Mouse (Mus musculus) midbrain, postnatal 0 days (tissue): ENCODE measurements around the gene Tbc1d2b. TPM values are rescaled to one million over a fixed set of nuclear protein-coding genes. Genes with fewer than 3 reads are reported as not detected.

ENCODE experiments used
- ATAC-seq: fragments of 200-750 bp; cut with Nextera tagmentation; 2 replicates; pipeline ENCODE4 v1.8.0; 2017; ENCODE audit warnings: moderate number of reproducible peaks, mild to moderate bottlenecking, moderate TSS enrichment, moderate library complexity; ENCODE audit not compliant: low FRiP score
- DNase-seq: peaks from one replicate; pipeline ENCODE4 v3.0.0-alpha.2; 2015; ENCODE audit warnings: low spot score
- H3K27ac ChIP-seq: fragments of 300-500 bp; sonication (generic); 2 replicates; pipeline ENCODE4 v1.5.1; 2014; ENCODE audit warnings: low read depth, mild to moderate bottlenecking, low read length, mixed read lengths
- H3K27me3 ChIP-seq: fragments of 300-500 bp; sonication (generic); 2 replicates; pipeline ENCODE4 v1.6.1; 2014; ENCODE audit warnings: low read length, control low read depth, mixed read lengths; ENCODE audit not compliant: insufficient read depth
- H3K36me3 ChIP-seq: fragments of 300-500 bp; sonication (generic); 2 replicates; pipeline ENCODE4 v1.6.1; 2014; ENCODE audit warnings: low read length, control low read depth, mixed read lengths; ENCODE audit not compliant: insufficient read depth
- H3K4me1 ChIP-seq: fragments of 300-500 bp; sonication (generic); 2 replicates; pipeline ENCODE4 v1.6.1; 2014; ENCODE audit warnings: mild to moderate bottlenecking, control low read depth, antibody characterized with exemption, low read length, mixed read lengths; ENCODE audit not compliant: insufficient read depth
- H3K4me2 ChIP-seq: fragments of 300-500 bp; sonication (generic); 2 replicates; pipeline ENCODE4 v1.6.1; 2014; ENCODE audit warnings: low read depth, mild to moderate bottlenecking, low read length, mixed read lengths; ENCODE audit not compliant: poor library complexity, severe bottlenecking
- H3K4me3 ChIP-seq: fragments of 300-500 bp; sonication (generic); 2 replicates; pipeline ENCODE4 v1.5.1; 2014; ENCODE audit warnings: low read depth, mild to moderate bottlenecking, low read length, moderate library complexity
- H3K9ac ChIP-seq: fragments of 300-500 bp; sonication (generic); replicated peaks from 2 replicates; pipeline ENCODE4 v1.6.1; 2014; ENCODE audit warnings: mild to moderate bottlenecking, low read length, moderate library complexity, mixed read lengths; ENCODE audit not compliant: poor library complexity, severe bottlenecking
- H3K9me3 ChIP-seq: fragments of 300-500 bp; sonication (generic); 2 replicates; pipeline ENCODE4 v1.6.1; 2016; ENCODE audit warnings: low read length, control low read depth
- CTCF ChIP-seq: IDR thresholded peaks from 2 replicates; pipeline ENCODE4 v1.5.1; 2016; ENCODE audit warnings: antibody characterized with exemption, mild to moderate bottlenecking
- WGBS: fragments of 180-500 bp; shearing (Covaris S2); extraction: QIAGEN DNeasy Blood & Tissue Kit; methylation state at CpG from one replicate; pipeline ENCODE4 v1.1.7; 2014; 5-methylcytosine and 5-hydroxymethylcytosine counted together
- polyA plus RNA-seq: library from polyadenylated mRNA; unstranded; fragments of >200 nt; fragmentation: Nextera tagmentation; extraction: Ambion mirVana; gene quantifications from 2 replicates; pipeline ENCODE4 v1.2.1, GENCODE M21; 2015
- total RNA-seq: library from RNA; depleted of rRNA; stranded (reverse); fragments of >200 nt; gene quantifications from 2 replicates; pipeline ENCODE4 v1.2.3, GENCODE M21; 2014

Tbc1d2b gene
- total and polyA plus RNA-seq, 2 experiments from 2014 or later = 3.7 to 21.6 TPM

DNA sequence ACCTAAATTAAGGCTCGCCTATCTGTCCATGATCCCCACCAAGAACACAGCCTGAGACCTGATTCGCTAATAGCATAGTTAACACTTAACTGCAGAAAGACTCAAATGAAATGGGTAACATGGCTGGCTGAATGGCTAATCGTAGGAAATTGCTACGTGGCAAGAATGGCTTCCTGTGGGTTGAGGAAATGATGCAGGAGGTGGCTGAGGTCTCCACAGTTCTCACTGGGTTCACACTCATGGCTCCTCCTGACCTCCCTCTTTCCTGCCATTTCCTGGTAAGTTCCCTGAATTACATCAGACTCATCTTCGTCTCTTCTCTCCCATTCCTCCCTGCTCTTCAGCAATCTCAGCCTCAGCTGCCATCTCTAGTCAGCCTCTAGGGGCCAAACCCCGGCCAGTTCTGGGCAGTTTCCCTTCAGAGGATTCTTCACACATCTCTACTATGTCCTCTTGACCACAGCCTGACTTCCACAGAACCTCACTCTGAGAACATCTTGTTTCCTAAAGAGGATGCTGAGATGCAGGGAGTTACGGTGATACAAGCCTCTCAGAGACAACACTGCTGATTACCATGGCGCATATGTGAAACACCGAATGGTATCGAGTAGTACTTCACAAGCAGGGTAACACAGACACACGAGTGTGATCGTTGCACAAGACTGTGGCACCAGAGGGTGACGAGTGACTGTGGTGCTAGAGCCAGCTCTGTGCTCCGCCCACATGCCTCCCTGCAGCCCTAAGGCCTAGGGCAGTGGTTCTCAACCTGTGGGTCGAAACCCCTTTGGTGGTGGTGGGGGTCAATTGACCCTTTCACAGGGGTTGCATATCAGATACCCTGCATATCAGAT lies 26.1 kb downstream of the Tbc1d2b start:
- H3K4me2 ChIP-seq = no peak overlapping the region
- no peak overlapping the region for H3K9ac ChIP-seq
- H3K27me3 ChIP-seq = no peaks in the 10 kb centered on the region
- WGBS = 90% methylated on average over 15 of the region's 15 CpGs
- H3K4me3 ChIP-seq = no peak overlapping the region
- no peak for ATAC-seq
- no peaks in the 10 kb centered on the region for H3K4me1 ChIP-seq
- no peak for DNase-seq
- H3K27ac ChIP-seq = no peak overlapping the region
- peaks cover 6% of the 10 kb centered on the region; the same call in 1 of the 2 replicates for H3K36me3 ChIP-seq
- no peak for TF ChIP-seq CTCF
- H3K9me3 ChIP-seq = no peaks in the 10 kb centered on the region

DNA sequence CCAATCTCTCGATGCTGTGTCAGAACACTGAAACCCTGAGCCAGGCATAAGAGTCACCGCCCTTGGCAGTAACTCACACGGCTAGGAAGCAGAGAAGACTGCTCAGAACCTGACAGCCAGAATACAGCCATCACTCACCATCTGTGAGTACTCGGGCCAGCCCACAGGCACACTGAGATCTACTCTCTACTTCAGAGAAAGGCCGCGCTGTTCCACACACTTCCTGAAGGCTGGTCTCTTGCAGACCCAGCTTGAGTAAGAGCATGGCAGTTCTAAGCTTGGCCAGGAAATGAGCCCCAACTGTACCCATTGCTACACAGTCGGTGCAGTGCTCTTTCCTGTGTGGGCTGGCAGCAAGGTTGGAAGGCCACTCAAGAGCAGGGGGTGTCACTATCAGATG lies 27.7 kb downstream of the Tbc1d2b start:
- Histone ChIP-seq H3K9me3 (no peaks in the 10 kb centered on the region), H3K27ac (no peak overlapping the region), H3K4me2 (no peak overlapping the region), H3K9ac (no peak overlapping the region), H3K36me3 (peaks cover 6% of the 10 kb centered on the region; the same call in 1 of the 2 replicates), H3K4me3 (no peak overlapping the region), H3K27me3 (no peaks in the 10 kb centered on the region), H3K4me1 (no peaks in the 10 kb centered on the region)
- DNase-seq (no peak), ATAC-seq (no peak)
- no peak for TF ChIP-seq CTCF
- 87% methylated on average over 7 of the region's 7 CpGs for WGBS

DNA sequence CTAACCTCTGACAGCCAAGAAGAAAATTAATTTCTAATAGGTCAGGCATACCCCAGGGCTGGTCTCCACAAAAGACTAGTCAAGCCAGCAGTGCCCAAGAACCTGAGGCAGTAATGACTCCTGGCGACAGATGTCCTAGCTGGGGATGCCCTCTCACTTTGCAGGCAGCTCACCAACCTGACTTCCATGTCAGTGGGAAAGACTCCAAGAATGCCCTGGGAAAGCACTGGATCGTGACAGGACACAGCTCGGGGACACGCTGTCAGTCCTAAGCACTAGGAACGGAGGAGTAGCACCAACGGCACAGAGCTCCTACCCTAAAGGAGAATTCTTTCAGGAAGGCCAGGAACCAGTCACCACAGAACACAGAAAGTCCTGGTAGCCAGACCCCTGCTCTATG lies 28.3 kb downstream of the Tbc1d2b start:
- 89% methylated on average over 6 of the region's 6 CpGs for WGBS
- H3K4me1 ChIP-seq = no peaks in the 10 kb centered on the region
- peaks cover 4% of the 10 kb centered on the region for H3K36me3 ChIP-seq
- H3K4me2 ChIP-seq = no peak overlapping the region
- H3K27ac ChIP-seq = no peak overlapping the region
- H3K9ac ChIP-seq = no peak overlapping the region
- no peak for DNase-seq
- no peaks in the 10 kb centered on the region for H3K27me3 ChIP-seq
- no peak for ATAC-seq
- no peak overlapping the region for H3K4me3 ChIP-seq
- TF ChIP-seq CTCF = no peak
- no peaks in the 10 kb centered on the region for H3K9me3 ChIP-seq

DNA sequence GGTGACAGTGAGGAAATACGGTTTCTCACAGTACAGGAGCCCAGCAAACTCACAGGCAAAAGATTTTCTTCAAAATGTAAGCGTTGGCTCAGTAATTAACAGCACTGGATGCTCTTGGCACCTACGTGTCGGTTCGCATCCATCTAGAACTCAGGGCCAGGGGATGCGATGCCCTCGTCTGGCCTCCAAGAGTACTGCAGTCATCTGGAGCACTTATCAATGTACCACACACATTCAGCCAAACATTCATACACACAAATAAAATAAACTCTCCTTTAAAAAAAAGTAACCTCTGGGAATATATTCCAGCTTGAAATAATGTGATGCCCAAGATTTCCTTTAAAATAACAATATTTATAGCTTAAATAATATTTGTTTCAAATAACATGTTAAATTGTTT lies 29.0 kb downstream of the Tbc1d2b start:
- H3K9me3 ChIP-seq = no peaks in the 10 kb centered on the region
- WGBS = 72% methylated on average over 7 of the region's 7 CpGs
- no peak overlapping the region for H3K9ac ChIP-seq
- DNase-seq (peak; percentile 30), ATAC-seq (no peak)
- no peak overlapping the region for H3K27ac ChIP-seq
- no peaks in the 10 kb centered on the region for H3K27me3 ChIP-seq
- H3K36me3 ChIP-seq = peaks cover 8% of the 10 kb centered on the region; the same call in 1 of the 2 replicates
- TF ChIP-seq CTCF = peak; percentile 53
- H3K4me1 ChIP-seq = no peaks in the 10 kb centered on the region
- H3K4me3 ChIP-seq = no peak overlapping the region
- no peak overlapping the region for H3K4me2 ChIP-seq

GRCm38 (mm10) chr9:90241041-90241440 lies 29.6 kb downstream of the Tbc1d2b start:
- DNase-seq (no peak), ATAC-seq (no peak)
- Histone ChIP-seq H3K4me3 (no peak overlapping the region), H3K27me3 (no peaks in the 10 kb centered on the region), H3K36me3 (peaks cover 6% of the 10 kb centered on the region; the same call in 1 of the 2 replicates), H3K9ac (no peak overlapping the region), H3K9me3 (no peaks in the 10 kb centered on the region), H3K27ac (no peak overlapping the region), H3K4me2 (no peak overlapping the region), H3K4me1 (no peaks in the 10 kb centered on the region)
- no peak for TF ChIP-seq CTCF
- WGBS = 87% methylated on average over 6 of the region's 6 CpGs

DNA sequence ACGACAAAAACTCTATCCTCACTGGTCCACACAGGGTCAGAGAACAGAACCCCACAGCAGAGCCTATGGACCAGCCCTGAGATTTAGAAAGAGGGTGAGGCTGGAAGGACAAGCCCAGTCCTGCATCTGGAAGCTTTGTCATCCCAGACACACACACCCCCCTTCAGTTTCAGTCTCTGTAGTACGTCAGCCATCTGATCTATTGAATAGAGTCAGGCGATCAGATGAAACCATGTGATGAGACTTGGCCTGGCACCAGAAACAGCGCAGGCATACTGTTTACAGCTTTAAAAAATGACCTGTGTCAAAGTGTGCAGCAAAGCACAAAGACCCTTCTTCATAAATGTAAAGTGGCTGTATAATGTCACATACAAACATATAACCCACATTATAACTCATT lies 30.0 kb downstream of the Tbc1d2b start:
- Histone ChIP-seq H3K27ac (no peak overlapping the region), H3K4me3 (no peak overlapping the region), H3K36me3 (peaks cover 5% of the 10 kb centered on the region; the same call in 1 of the 2 replicates), H3K4me1 (no peaks in the 10 kb centered on the region), H3K4me2 (no peak overlapping the region), H3K27me3 (no peaks in the 10 kb centered on the region), H3K9ac (no peak overlapping the region), H3K9me3 (no peaks in the 10 kb centered on the region)
- 71% methylated on average over 4 of the region's 4 CpGs for WGBS
- ATAC-seq (no peak), DNase-seq (no peak)
- no peak for TF ChIP-seq CTCF
